Mouse (Mus musculus) midbrain, embryonic 16.5 days (tissue): ENCODE measurements around the gene Zxdc. TPM values are rescaled to one million over a fixed set of nuclear protein-coding genes. Genes with fewer than 3 reads are reported as not detected.

Experiments
- ATAC-seq: fragments of 200-750 bp; cut with Nextera tagmentation; 2 replicates; pipeline ENCODE4 v1.8.0; 2017; ENCODE audit warnings: moderate TSS enrichment
- H3K27ac ChIP-seq: fragments of 300-500 bp; sonication (generic); 2 replicates; pipeline ENCODE4 v1.5.1; 2014; ENCODE audit warnings: mild to moderate bottlenecking, low read length, mixed read lengths
- H3K27me3 ChIP-seq: fragments of 300-500 bp; sonication (generic); 2 replicates; pipeline ENCODE4 v1.6.1; 2014; ENCODE audit warnings: low read depth, low read length, mixed read lengths; ENCODE audit not compliant: control insufficient read depth, insufficient read depth
- H3K36me3 ChIP-seq: fragments of 300-500 bp; sonication (generic); 2 replicates; pipeline ENCODE4 v1.6.1; 2014; ENCODE audit warnings: mild to moderate bottlenecking, low read length, moderate library complexity, mixed read lengths; ENCODE audit not compliant: control insufficient read depth, insufficient read depth
- H3K4me1 ChIP-seq: fragments of 300-500 bp; sonication (generic); 2 replicates; pipeline ENCODE4 v1.6.1; 2014; ENCODE audit warnings: mild to moderate bottlenecking, low read length, mixed read lengths; ENCODE audit not compliant: control insufficient read depth, insufficient read depth
- H3K4me2 ChIP-seq: fragments of 300-500 bp; sonication (generic); 2 replicates; pipeline ENCODE4 v1.6.1; 2014; ENCODE audit warnings: mild to moderate bottlenecking, low read length, mixed read lengths
- H3K4me3 ChIP-seq: fragments of 300-500 bp; sonication (generic); 2 replicates; pipeline ENCODE4 v1.5.1; 2014; ENCODE audit warnings: low read depth, mild to moderate bottlenecking, low read length, moderate library complexity, mixed read lengths
- H3K9ac ChIP-seq: fragments of 300-500 bp; sonication (generic); 2 replicates; pipeline ENCODE4 v1.6.1; 2014; ENCODE audit warnings: low read depth, low read length, mixed read lengths
- H3K9me3 ChIP-seq: fragments of 300-500 bp; sonication (generic); replicated peaks from 2 replicates; pipeline ENCODE4 v1.6.1; 2014; ENCODE audit warnings: mild to moderate bottlenecking, low read length, mixed read lengths; ENCODE audit not compliant: control insufficient read depth, poor library complexity, severe bottlenecking
- polyA plus RNA-seq: library from polyadenylated mRNA; unstranded; fragments of >200 nt; fragmentation: Nextera tagmentation; extraction: Ambion mirVana; gene quantifications from 2 replicates; pipeline ENCODE4 v1.2.1, GENCODE M21; 2015

The Zxdc gene
- polyA plus RNA-seq, 1 experiment from 2014 or later, result 8.8 TPM

- Histone ChIP-seq H3K36me3 (no peaks in the 10 kb centered on the region), H3K4me3 (no peak overlapping the region), H3K27me3 (no peaks in the 10 kb centered on the region), H3K4me2 (no peak overlapping the region), H3K9me3 (no peaks in the 10 kb centered on the region), H3K4me1 (no peaks in the 10 kb centered on the region), H3K27ac (no peak overlapping the region), H3K9ac (no peak overlapping the region)
- ATAC-seq, result no peak
These were observed 83.3 kb downstream of the Zxdc start for GRCm38 (mm10) chr6:90452603-90453002.

Other genes with a start within 250 kb of the Zxdc start
- 0.05 TPM in 1 of 2 replicates, not detected in the other for gene Vmn1r51, start 246.9 kb upstream of the Zxdc start, polyA plus RNA-seq
- not detected in 2 replicates for gene Vmn1r52, start 194.7 kb upstream of the Zxdc start, polyA plus RNA-seq
- gene V1ra8, start 166.7 kb upstream of the Zxdc start, polyA plus RNA-seq, result not detected in 2 replicates
- gene Vmn1r53, start 145.1 kb upstream of the Zxdc start, polyA plus RNA-seq, result not detected in 2 replicates
- not detected in 2 replicates for gene Vmn1r54, start 123.2 kb upstream of the Zxdc start, polyA plus RNA-seq
- gene BC048671, start 68.3 kb upstream of the Zxdc start, polyA plus RNA-seq, result not detected in 2 replicates
- gene Chst13, start 44.3 kb upstream of the Zxdc start, polyA plus RNA-seq, result 0.11 TPM in 1 of 2 replicates, not detected in the other
- gene Uroc1, start 36.2 kb upstream of the Zxdc start, polyA plus RNA-seq, result not detected in 2 replicates
- 8.4 TPM in 2 replicates for gene Cfap100, start 59.3 kb downstream of the Zxdc start, polyA plus RNA-seq
- 12.6 and 17.5 TPM in 2 replicates for gene Klf15, start 93.1 kb downstream of the Zxdc start, polyA plus RNA-seq
- 46.5 and 72.2 TPM in 2 replicates for gene Aldh1l1, start 116.9 kb downstream of the Zxdc start, polyA plus RNA-seq
- 5.8 and 8.1 TPM in 2 replicates for gene Slc41a3, start 235.2 kb downstream of the Zxdc start, polyA plus RNA-seq